Mouse (Mus musculus) layer of hippocampus, adult 2 months (tissue): ENCODE data around the gene Whrn. TPM values are rescaled to one million over a fixed set of nuclear protein-coding genes. Genes with fewer than 3 reads are reported as not detected.

Experiments used
- DNase-seq, 2 experiments: peaks; one replicate each; pipeline ENCODE4 v3.0.0; 2022; ENCODE audit warnings: low spot score in 2 of 2
- H3K27ac ChIP-seq: fragments of 200-600 bp; 2 replicates; pipeline ENCODE4 v1.8.1; 2022
- H3K4me3 ChIP-seq: fragments of 200-600 bp; 2 replicates; pipeline ENCODE4 v1.8.1; 2022; ENCODE audit warnings: mild to moderate bottlenecking
- CTCF ChIP-seq: fragments of 200-600 bp; conservative IDR thresholded peaks from 2 replicates; pipeline ENCODE4 v1.8.1; 2022; ENCODE audit warnings: antibody characterized with exemption, mild to moderate bottlenecking, moderate library complexity
- total RNA-seq, 2 experiments: library from RNA; stranded (reverse); gene quantifications; 2 replicates each; pipeline ENCODE4 v1.2.3; 2021

The Whrn gene
- total RNA-seq, 2 experiments from 2014 or later, result 17.9 to 20.7 TPM

DNA sequence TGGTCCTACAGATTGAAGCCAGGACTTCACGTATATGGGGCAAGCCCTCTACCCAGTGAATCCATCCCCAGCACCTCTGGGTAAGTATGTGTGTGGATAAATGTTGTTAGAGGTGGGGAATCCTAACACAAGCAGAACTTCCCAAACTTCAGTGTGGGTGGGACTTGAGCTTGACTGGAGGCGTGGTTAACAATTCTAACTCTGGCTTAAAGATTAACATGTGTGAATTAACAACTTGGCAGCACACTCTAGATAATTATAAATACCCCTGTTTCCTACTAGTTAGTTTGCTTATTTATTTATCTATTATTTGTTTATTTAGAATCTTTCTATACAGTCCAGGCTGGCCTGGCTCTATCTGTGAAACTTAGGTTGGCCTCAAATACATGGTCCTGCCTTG lies 7.9 kb downstream of the Whrn start:
- TF ChIP-seq CTCF, result no peak
- no peak overlapping the region for H3K4me3 ChIP-seq
- no peak overlapping the region for H3K27ac ChIP-seq
- DNase-seq, result no peak

DNA sequence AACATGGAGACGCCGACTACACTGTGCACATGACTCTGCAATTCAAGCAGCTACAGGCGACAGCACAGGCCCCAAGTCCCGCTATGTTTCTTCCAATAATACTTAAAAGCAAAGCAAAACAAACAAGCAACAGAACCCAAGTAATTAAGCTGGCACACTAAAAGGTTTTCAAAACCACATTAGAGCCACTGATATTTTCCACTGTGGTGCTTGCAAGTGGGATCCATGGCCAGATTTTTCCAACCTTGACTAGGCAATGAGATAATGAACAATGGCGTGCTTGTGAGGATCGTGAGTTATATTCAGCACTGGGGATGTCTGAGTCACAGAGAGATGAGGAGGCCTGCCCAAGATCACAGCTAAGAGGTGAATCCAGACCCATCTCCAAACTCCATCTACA lies 8.5 kb downstream of the Whrn start:
- H3K27ac ChIP-seq, result no peak overlapping the region
- H3K4me3 ChIP-seq, result no peak overlapping the region
- DNase-seq, result no peak
- TF ChIP-seq CTCF, result no peak

DNA sequence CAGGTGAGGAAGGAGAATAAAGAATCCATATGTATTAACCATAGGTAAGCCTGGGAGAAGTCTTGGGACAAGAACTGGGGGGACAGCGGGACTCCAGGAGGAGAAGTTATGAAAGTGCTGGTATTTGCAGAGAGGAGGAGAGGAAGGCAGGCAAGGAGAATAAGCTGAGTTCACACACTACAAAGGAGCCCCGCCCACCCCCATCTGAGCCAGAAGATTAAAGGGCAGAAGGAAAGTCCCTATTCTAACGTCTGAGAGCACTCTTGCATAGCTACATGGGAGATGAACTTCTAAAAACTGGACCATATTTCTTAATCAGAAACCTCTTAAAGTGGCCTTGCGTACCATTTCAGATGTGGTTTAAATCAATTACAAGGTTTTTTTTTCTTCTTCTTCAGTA lies 9.3 kb downstream of the Whrn start:
- no peak overlapping the region for H3K4me3 ChIP-seq
- no peak overlapping the region for H3K27ac ChIP-seq
- no peak for TF ChIP-seq CTCF
- DNase-seq, result no peak

DNA sequence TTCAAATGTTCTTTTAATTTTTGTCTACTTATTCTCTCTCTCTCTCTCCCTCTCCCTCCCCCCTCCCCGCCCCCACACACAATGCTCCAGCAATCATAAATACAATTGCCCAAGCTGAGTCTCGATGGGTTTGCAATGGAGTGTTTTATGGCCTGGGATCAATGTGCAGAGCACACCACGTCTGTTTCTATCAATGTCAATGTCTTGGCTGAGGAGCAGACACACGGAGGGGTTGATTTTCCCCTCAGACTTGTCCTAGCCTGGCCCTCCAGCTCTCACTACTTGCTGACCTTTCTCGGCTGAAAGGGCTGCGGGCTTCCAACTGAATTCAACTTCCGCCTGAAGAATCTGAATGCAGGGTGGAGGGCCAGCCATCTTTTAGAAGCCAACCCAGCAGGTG lies 12.1 kb downstream of the Whrn start:
- DNase-seq, result no peak
- Histone ChIP-seq H3K27ac (no peak overlapping the region), H3K4me3 (no peak overlapping the region)
- no peak for TF ChIP-seq CTCF

DNA sequence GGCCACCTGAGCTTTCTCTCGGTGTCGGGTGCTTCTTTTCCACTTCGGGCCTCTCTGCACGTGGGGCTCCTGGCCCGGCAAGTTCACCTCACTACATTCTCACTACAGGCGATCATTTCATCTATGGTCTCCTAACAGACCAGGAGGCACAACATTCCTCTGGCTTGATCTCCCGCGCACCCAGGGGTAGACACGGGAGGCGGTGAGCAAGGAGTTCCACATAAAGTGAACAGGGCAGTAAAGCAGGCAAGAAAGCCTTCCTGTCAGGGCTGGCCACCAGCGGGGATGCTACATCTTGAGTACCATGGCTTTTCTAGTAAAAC lies 15.0 kb downstream of the Whrn start:
- TF ChIP-seq CTCF, result no peak
- no peak for DNase-seq
- Histone ChIP-seq H3K27ac (no peak overlapping the region), H3K4me3 (no peak overlapping the region)

DNA sequence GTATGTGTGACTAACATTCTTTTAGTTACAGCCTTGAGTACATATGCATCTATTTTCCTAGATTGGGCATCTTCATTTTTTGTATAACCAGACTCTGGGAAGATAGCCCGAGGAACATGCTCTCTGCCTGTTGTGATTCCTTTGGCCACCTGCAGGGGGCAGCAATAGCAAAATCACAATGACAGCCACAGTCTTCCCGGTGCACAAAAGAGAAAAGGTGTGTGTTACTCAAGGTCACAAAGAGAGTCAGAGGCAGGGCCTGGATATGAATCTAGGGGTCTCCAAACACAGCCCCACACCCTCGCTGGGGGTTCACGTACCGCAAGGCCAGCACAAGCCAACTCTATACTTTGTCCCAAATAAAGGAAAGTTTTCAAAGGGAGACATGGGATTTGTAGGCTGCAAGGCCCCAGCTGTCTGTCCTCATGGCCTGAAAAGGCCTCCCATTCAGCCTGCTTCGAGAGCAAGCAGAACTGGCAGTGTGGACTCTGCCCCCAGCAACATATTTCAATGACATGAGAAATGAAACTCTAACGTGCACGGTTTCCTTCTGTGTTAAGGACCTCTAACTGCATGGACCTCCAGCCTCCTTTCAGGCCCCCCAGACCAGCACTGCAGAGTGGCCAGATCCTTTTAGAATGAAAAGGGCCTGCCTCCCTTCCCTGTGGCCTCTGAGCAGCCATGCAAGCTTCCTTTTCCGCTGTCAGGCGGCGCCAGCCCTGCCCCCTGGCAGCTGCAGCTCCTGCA lies 15.5 kb downstream of the Whrn start:
- H3K4me3 ChIP-seq, result no peak overlapping the region
- H3K27ac ChIP-seq, result no peak overlapping the region
- peak; percentile 34 to 59 for DNase-seq
- peak; percentile 98 for TF ChIP-seq CTCF

DNA sequence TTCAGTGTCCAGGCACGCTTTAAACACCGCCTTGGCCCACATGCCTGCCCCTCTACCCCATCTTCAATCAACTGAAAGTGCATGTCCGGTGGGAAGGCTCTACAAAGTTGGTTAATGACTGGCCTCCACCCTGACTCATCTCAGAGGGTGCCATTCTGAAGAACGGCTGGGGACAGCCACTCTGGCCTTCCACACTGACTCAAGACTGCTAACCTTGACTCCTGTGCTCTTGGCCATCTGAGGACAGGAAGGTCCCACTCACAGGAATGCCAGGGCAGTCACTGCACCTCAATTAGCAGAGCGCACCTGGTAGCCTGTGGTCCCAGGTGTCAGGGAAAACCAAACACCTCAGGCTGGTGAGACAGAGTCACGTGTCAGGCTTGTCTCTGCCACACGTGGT lies 17.8 kb downstream of the Whrn start:
- Histone ChIP-seq H3K27ac (no peak overlapping the region), H3K4me3 (no peak overlapping the region)
- no peak for TF ChIP-seq CTCF
- no peak for DNase-seq

DNA sequence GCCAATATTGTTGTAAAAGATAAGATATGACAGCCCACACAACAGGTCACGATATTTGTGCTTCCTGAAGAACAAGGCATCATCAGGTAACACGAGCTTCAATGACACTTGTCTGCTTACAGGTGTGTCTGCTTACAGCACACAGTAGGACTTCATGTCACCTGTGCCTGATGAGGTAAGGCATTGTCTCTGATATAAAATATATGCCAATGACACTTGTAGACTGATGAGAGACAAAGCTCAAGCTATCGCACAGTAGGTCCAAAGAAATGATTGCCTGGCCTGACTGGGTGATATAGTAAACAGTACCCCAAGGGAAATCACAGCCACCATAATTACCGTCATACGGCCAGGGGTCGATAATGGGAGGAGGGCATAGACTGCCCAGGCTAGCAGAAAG lies 18.9 kb downstream of the Whrn start:
- DNase-seq, result no peak
- Histone ChIP-seq H3K4me3 (no peak overlapping the region), H3K27ac (no peak overlapping the region)
- TF ChIP-seq CTCF, result no peak

DNA sequence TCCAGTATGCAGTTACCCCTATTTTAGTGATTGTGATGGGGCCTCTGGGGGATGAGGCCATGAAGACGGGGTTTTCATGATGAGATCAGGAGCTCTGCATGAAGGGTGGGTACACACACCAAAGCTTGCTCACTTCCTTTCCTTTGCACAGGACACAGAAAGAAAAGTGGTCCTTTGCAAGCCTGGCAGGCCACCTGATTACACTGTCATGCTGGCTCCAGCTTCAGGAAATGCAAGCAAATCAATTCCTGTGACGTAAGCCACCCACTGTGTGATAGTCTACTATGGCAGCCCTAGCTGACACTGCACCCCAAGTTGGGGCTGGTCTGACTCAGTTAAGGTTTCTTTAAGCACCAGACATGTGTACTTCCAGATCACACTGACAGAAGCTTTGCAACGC lies 20.6 kb downstream of the Whrn start:
- Histone ChIP-seq H3K27ac (no peak overlapping the region), H3K4me3 (no peak overlapping the region)
- DNase-seq, result no peak
- no peak for TF ChIP-seq CTCF

DNA sequence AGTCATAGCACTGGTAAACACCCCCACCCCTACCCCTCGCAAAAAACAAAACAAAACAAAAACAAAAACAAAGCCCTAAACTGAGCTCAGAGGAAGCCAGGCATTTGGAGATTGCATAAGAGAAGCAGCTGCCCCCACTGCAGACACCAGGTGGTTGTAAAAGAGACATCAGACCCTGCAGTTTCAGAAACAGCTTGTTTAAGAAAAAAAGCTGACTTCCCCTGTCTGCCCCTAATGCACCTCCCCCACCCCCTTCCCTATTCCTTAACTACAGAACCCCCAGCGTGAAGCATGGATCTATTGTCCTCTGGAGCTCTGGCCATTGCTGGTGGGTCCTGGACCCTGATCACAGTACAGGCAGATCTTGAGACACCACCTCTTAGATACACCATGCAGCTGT lies 21.4 kb downstream of the Whrn start:
- Histone ChIP-seq H3K27ac (no peak overlapping the region), H3K4me3 (no peak overlapping the region)
- no peak for DNase-seq
- no peak for TF ChIP-seq CTCF

DNA sequence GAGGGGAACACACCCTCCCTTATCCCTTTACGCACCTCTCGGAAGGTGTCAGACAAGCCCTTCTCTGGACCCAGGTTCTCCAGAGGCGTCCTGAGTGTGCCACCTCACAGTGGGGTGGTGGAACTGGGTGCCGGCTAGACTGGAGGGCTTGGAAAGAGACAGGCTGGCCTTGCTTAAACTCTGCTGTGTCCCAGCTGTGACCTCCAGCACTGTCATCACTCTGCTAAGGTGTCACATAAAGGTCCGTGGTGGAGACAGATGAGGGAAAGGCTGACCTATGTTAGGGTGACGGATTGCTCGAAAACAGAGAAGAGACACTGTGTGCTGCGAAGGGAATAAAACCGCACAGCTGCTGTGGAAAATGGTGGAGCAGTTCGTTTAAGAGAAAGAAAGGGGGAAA lies 28.5 kb downstream of the Whrn start:
- H3K27ac ChIP-seq, result no peak overlapping the region
- no peak overlapping the region for H3K4me3 ChIP-seq
- no peak for DNase-seq
- no peak for TF ChIP-seq CTCF

DNA sequence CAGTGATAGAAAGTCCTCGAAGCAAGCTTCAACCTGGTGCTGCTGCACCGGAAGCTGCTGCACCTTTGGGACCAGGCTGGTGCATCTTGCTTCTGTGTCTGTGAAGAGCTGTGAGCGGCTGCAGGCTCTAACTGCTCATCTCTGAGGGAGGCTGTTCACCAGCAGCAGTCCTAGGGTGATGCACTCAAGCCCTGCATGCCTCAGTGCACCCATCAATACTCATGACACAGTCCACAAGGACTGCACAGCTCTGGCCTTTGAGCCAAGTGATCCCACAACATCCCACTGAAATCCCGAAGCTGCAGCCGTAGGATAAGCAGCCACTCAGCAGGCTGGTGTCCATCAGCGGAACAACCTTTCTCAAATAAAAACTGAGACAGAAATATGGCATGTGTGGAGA lies 29.6 kb downstream of the Whrn start:
- no peak for DNase-seq
- TF ChIP-seq CTCF, result no peak
- H3K4me3 ChIP-seq, result no peak overlapping the region

DNA sequence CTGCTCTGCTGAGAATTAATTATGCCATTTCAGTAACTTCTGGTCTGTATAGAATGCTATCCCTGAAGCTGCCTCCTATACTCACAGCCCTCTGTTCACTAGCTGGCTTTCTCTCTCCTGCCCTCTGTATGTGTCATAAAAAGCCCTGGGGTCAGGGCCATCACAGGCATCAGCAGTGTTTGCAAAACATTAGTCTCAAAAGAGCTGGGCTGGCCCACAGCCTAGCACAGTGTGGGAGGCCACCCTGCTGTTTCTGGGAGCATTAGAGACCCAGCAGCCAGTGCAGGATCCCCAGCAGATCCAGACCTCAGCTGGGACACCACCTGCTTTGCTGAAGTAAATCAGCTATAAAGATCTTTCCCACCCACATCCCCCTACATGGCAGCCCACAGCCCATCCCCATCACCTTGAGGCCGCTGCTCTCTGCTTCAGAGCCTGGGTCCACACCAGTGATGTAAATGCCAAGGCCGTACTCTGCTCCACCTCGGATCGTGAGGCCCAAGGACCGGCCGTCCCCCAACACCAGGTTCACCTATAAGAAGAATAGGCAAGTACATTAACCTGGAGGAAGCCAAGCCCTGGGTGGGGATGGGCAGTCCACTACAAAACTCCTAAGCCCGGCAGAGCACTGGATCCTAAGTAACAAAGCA lies 34.8 kb downstream of the Whrn start:
- no peak for DNase-seq
- Histone ChIP-seq H3K27ac (no peak overlapping the region), H3K4me3 (no peak overlapping the region)
- no peak for TF ChIP-seq CTCF

More for the DNA sequence above, 29.6 kb downstream of the Whrn start:
- no peak overlapping the region for H3K27ac ChIP-seq

DNA sequence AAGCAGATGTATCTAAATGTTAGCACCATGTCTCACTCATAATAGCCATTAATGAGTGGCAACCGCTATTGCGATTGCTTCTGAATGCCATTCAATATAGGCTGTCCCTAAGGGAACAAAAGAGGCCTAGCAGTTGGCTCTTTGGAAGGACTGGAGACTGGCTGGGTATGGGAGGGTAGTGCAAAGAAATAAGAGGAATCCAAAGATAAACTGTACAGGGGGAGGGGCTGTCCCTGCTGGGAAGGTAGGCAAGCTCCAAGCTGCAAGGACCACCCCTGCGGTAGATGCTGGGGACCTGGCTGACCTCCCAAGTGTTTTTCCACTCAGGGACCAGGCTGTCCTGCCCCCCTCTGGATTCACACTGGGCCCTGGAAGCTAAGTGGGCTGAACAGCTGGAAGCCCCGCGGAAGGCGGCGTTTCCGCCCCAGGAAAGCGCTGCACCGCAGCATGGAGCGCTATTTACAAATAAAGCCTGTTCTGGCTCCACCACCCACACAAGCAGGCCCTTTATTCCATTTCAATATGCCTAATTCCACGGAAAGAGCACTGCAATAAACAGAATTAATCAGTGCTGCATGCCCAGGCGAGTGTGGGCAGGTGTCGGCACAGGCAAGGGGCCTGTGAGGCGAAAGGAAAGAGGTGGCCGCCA lies 36.5 kb downstream of the Whrn start:
- H3K27ac ChIP-seq, result peak overlapping the region; percentile 39; the same call in 1 of the 2 replicates
- TF ChIP-seq CTCF, result no peak
- H3K4me3 ChIP-seq, result no peak overlapping the region; the same call in 1 of the 2 replicates
- peak in 1 of 2 experiments; percentile 23 for DNase-seq
